Mouse (Mus musculus): Measurements from ENCODE around the gene Fam241b. TPM values are rescaled to one million over a fixed set of nuclear protein-coding genes. Genes with fewer than 3 reads are reported as not detected.

Gene Fam241b
- total and polyA plus RNA-seq, 3 experiments = 3.2 to 13.2 (median 9.3) TPM

GRCm38 (mm10) chr10:62137150-62137549 is 6.6 kb downstream of the Fam241b start:
- TF ChIP-seq POLR2AphosphoS5 (IDR thresholded peaks at IDR 0.05; ENCODE audit: insufficient replicate concordance, low read depth, low read length) (no peak), CTCF (IDR thresholded peaks at IDR 0.05; ENCODE audit: low read depth, low read length) (no peak), TAL1 (conservative IDR thresholded peaks at IDR 0.05; ENCODE audit: low read depth, low read length) (no peak), GATA1 (IDR thresholded peaks at IDR 0.05; ENCODE audit: borderline replicate concordance, low read length) (no peak), GATA2 (IDR thresholded peaks at IDR 0.05; ENCODE audit: borderline replicate concordance, low read depth, low read length) (no peak)
- DNase-seq (ENCODE audit: low spot score) = no peak
- peaks cover 15% of the 10 kb centered on the region for H3K27me3 ChIP-seq (ENCODE audit: insufficient read depth, low read length)
- no peaks in the 10 kb centered on the region for H3K36me3 ChIP-seq (replicated peaks)
- no peak overlapping the region for H3K4me3 ChIP-seq (ENCODE audit: low read depth, low read length)
- no peaks in the 10 kb centered on the region for H3K4me1 ChIP-seq (ENCODE audit: insufficient read depth, low read depth, low read length)
- ATAC-seq (ENCODE audit: extremely low read depth, insufficient number of reproducible peaks, low FRiP score, poor library complexity, severe bottlenecking) = no peak
- no peaks in the 10 kb centered on the region for H3K9me3 ChIP-seq (replicated peaks)

DNA sequence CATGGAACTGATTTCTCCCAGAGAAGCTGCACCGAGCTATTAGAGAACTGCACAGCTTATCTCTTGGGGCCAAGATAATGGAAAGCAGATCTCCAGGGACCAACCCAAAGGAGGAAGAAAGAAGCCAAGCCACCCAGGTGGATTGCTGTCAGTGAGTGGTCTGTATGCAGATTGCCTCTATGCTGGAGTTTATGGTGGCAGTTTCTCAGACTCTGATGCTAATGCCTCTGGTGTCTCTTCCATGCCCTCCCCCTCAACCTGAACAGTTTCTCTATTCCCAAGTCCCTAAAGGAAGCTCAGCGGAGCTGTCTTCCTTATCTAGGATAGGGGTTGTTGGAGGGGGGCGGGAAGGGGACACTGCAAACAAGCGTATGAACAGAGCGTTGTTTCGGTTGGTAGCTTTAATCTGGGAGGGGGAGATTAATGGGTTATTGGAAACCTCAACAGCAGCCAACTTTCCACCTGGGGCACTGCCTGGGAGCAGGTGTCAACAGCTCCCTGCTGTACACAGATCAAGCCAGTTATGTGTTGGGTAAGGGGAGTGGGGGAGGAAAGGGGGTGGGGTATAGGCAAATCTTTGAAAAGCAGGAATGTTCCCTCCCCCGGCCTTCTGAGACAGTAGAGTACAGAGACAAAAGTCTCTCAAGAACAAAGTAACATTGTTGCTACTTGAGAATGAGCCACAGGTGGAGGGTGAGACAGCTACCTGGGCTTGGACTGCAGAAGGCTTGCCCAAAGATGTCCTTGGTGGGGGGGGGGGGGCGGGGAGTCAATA is 7.8 kb downstream of the Fam241b start:
- Histone ChIP-seq H3K36me3 (replicated peaks) (no peaks in the 10 kb centered on the region), H3K9me3 (replicated peaks) (no peaks in the 10 kb centered on the region), H3K27me3 (ENCODE audit: insufficient read depth, low read length) (peaks cover 15% of the 10 kb centered on the region), H3K4me3 (ENCODE audit: low read depth, low read length) (no peak overlapping the region), H3K4me1 (ENCODE audit: insufficient read depth, low read depth, low read length) (no peaks in the 10 kb centered on the region)
- TF ChIP-seq POLR2AphosphoS5 (IDR thresholded peaks at IDR 0.05; ENCODE audit: insufficient replicate concordance, low read depth, low read length) = no peak
- TF ChIP-seq CTCF (IDR thresholded peaks at IDR 0.05; ENCODE audit: low read depth, low read length) = no peak
- TF ChIP-seq GATA1 (IDR thresholded peaks at IDR 0.05; ENCODE audit: borderline replicate concordance, low read length) = no peak
- no peak for TF ChIP-seq GATA2 (IDR thresholded peaks at IDR 0.05; ENCODE audit: borderline replicate concordance, low read depth, low read length)
- TF ChIP-seq TAL1 (conservative IDR thresholded peaks at IDR 0.05; ENCODE audit: low read depth, low read length) = no peak
- ATAC-seq (ENCODE audit: extremely low read depth, insufficient number of reproducible peaks, low FRiP score, poor library complexity, severe bottlenecking) (no peak), DNase-seq (ENCODE audit: low spot score) (no peak)

DNA sequence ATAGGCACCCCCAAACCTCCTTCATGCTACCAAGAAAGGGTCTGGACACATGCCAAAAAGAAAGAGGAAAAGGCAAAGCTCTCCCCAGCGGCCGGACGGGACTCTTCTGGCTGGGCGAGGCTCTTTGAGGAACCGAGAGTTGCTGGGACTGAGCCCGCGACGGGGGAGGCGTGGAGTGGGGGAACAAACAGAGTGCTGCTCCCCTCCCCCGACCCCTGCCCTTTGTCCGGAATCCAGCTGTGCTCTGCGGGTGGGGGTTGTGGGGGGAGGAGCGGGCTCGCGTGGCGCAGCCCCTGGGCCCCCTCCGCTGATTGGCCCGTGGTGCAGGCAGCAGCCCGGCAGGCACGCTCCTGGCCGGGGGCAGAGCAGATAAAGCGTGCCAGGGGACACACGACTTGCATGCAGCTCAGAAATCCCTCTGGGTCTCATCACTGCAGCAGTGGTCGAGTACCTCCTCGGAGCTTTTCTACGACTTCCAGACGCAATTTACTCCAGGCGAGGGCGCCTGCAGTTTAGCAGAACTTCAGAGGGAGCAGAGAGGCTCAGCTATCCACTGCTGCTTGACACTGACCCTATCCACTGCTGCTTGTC is 10.9 kb downstream of the Fam241b start, which contains the start of gene Neurog3:
TSS of gene Neurog3 (plus strand) at position 400 of the 591 bp plus-strand sequence.
- ATAC-seq (ENCODE audit: extremely low read depth, insufficient number of reproducible peaks, low FRiP score, poor library complexity, severe bottlenecking) = no peak

DNA sequence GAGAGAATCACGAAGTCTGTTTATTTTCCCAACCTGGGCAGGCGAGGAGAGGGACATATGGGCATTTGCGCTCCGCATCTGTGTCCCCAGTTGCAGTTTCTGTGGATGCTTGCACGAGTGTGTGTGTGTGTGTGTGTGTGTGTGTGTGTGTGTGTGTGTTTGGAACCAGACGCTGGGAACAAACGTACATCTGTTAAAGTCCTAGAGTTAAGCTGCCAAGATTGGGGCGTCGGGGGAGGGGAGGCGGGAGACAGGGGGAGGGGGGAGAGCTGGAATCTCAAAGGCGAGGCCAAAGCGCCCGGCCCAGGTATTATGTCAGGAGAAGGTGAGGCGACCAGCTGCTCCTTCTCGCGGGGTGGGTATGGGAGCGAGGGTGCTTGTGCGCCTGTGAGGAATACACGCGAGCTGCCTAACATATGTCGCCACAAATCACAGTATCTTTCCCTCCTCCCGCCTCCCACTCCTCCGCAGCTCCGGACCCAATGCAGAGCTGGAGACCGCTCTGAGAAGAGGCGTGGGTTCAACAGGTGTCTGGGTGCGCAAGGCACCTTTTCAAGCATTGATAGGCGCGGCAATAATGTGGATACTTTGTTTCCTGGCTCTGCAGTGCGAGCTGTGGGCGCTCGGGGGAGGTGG is 15.3 kb downstream of the Fam241b start:
- Histone ChIP-seq H3K4me1 (ENCODE audit: insufficient read depth, low read depth, low read length) (no peaks in the 10 kb centered on the region), H3K4me3 (ENCODE audit: low read depth, low read length) (no peak overlapping the region)
- DNase-seq (ENCODE audit: low spot score) = no peak

More for the DNA sequence above, 10.9 kb downstream of the Fam241b start, which contains the start of gene Neurog3:
- TF ChIP-seq GATA2 (IDR thresholded peaks at IDR 0.05; ENCODE audit: borderline replicate concordance, low read depth, low read length) (no peak), POLR2AphosphoS5 (IDR thresholded peaks at IDR 0.05; ENCODE audit: insufficient replicate concordance, low read depth, low read length) (no peak), TAL1 (conservative IDR thresholded peaks at IDR 0.05; ENCODE audit: low read depth, low read length) (no peak), CTCF (IDR thresholded peaks at IDR 0.05; ENCODE audit: low read depth, low read length) (no peak), GATA1 (IDR thresholded peaks at IDR 0.05; ENCODE audit: borderline replicate concordance, low read length) (no peak)
- Histone ChIP-seq H3K9me3 (replicated peaks) (no peaks in the 10 kb centered on the region), H3K4me3 (ENCODE audit: low read depth, low read length) (no peak within 1 kb of the TSS), H3K27me3 (ENCODE audit: insufficient read depth, low read length) (peaks cover 15% of the 10 kb centered on the region), H3K4me1 (ENCODE audit: insufficient read depth, low read depth, low read length) (no peaks in the 10 kb centered on the region), H3K36me3 (replicated peaks) (no peaks in the 10 kb centered on the region)
- DNase-seq (ENCODE audit: low spot score) = no peak

GRCm38 (mm10) chr10:62127711-62128231 is 15.9 kb downstream of the Fam241b start:
- H3K27me3 ChIP-seq (ENCODE audit: insufficient read depth, low read length) = peaks cover 1% of the 10 kb centered on the region; the same call in 1 of the 2 replicates
- TF ChIP-seq GATA2 (IDR thresholded peaks at IDR 0.05; ENCODE audit: borderline replicate concordance, low read depth, low read length) (no peak), GATA1 (IDR thresholded peaks at IDR 0.05; ENCODE audit: borderline replicate concordance, low read length) (no peak), POLR2AphosphoS5 (IDR thresholded peaks at IDR 0.05; ENCODE audit: insufficient replicate concordance, low read depth, low read length) (no peak), CTCF (IDR thresholded peaks at IDR 0.05; ENCODE audit: low read depth, low read length) (no peak), TAL1 (conservative IDR thresholded peaks at IDR 0.05; ENCODE audit: low read depth, low read length) (no peak)

More for the DNA sequence above, 15.3 kb downstream of the Fam241b start:
- no peaks in the 10 kb centered on the region for H3K9me3 ChIP-seq (replicated peaks)
- ATAC-seq (ENCODE audit: extremely low read depth, insufficient number of reproducible peaks, low FRiP score, poor library complexity, severe bottlenecking) = no peak
- H3K36me3 ChIP-seq (replicated peaks) = no peaks in the 10 kb centered on the region
- peaks cover 8% of the 10 kb centered on the region for H3K27me3 ChIP-seq (ENCODE audit: insufficient read depth, low read length)
- TF ChIP-seq GATA1 (IDR thresholded peaks at IDR 0.05; ENCODE audit: borderline replicate concordance, low read length) (no peak), POLR2AphosphoS5 (IDR thresholded peaks at IDR 0.05; ENCODE audit: insufficient replicate concordance, low read depth, low read length) (no peak), CTCF (IDR thresholded peaks at IDR 0.05; ENCODE audit: low read depth, low read length) (no peak), TAL1 (conservative IDR thresholded peaks at IDR 0.05; ENCODE audit: low read depth, low read length) (no peak), GATA2 (IDR thresholded peaks at IDR 0.05; ENCODE audit: borderline replicate concordance, low read depth, low read length) (no peak)

More at GRCm38 (mm10) chr10:62127711-62128231, 15.9 kb downstream of the Fam241b start:
- Histone ChIP-seq H3K36me3 (replicated peaks) (no peaks in the 10 kb centered on the region), H3K9me3 (replicated peaks) (no peaks in the 10 kb centered on the region), H3K4me3 (ENCODE audit: low read depth, low read length) (no peak overlapping the region), H3K4me1 (ENCODE audit: insufficient read depth, low read depth, low read length) (no peaks in the 10 kb centered on the region)
- ATAC-seq (ENCODE audit: extremely low read depth, insufficient number of reproducible peaks, low FRiP score, poor library complexity, severe bottlenecking) (no peak), DNase-seq (ENCODE audit: low spot score) (no peak)

All from G1E (cell line).